Mouse (Mus musculus) embryonic stem cell, embryonic (primary cell): ENCODE results near the gene Tbkbp1.

Experiments used
- CTCF ChIA-PET, 4 experiments: fragments of 300-600 bp in 2 of 4; fragments of 350-600 bp in 2 of 4; sonication (Branson Sonifier 250); formaldehyde crosslinking; loops; one replicate each; lab custom pipeline; 2022; ENCODE audit warnings: inconsistent platforms in 2 of 4; lab: Charles Lee
- POLR2A ChIA-PET, 4 experiments: fragments of 300-600 bp in 2 of 4; fragments of 350-600 bp in 2 of 4; sonication (Branson Sonifier 250); formaldehyde crosslinking; loops; one replicate each; lab custom pipeline; 2022; ENCODE audit warnings: antibody characterized with exemption in 4 of 4, inconsistent platforms in 1 of 4; lab: Charles Lee

Gene Tbkbp1

DNA sequence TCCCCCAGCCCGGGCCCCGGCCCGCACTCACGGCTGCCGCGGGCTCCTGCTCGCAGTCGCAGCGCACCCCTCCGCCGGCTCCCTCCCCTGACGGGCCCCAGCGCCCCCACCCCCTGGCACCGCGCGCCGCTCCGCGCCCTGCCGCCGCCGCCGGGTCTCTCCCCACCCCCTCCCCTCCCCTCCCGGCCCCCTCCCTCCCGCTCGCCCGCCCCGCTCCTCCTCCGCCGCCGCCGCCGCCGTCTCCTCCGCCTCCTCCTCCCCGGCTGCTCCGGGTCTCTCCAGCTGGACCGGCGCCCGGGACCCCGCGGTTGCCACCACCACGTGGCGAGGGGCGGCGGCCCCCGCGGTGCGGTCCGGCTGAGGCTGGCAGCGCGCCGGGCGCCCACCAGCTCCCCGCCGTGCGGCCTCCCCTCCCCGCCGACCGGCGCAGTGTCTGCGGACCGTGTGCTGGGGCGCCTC, at the start of gene Tbkbp1:
Tbkbp1 (minus strand) TSS at position 153 of the 459 bp plus-strand sequence.
- POLR2A ChIA-PET, result interaction anchor here (0.6 to 6.9 kb wide), 26 partner anchors 9 to 258 kb away, joined by 3 to 35 read pairs (median 4); partner anchors contain the start of genes Kpnb1 (in 2 of the 4), Lrrc46 (in 1 of the 4) and Mrpl10 (in 1 of the 4)
- CTCF ChIA-PET, result interaction anchor here in 3 of 4 experiments (0.6 to 1.5 kb wide), 7 partner anchors 36 to 886 kb away, joined by 3 to 10 read pairs (median 3); partner anchors contain the start of genes Arhgap23 (in 1 of the 3) and Kpnb1 (in 1 of the 3)

DNA sequence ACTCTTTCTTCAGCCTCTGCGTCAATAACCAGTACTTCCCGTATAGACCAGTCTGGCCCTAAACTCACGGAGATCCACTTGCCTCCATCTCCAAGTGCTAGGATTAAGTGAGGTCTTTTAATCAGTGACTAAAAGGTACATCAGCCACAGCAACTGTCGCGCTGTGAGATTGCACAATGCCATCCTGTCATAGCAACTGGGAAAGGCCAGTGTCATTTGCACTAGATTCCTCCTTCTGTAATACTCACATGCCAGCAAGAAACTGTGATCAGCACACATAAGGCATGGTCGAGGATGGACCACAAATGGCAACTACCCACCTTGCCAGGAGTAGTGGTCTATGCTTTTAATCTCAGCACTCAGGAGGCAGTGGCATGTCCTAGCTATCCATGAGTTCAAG, 48.2 kb upstream of the Tbkbp1 start:
- CTCF ChIA-PET, result interaction anchor here in 3 of 4 experiments (0.5 to 2.0 kb wide), 7 partner anchors 8 to 327 kb away, joined by 3 to 12 read pairs (median 3); partner anchors contain the start of gene Osbpl7 (in 1 of the 3)
- POLR2A ChIA-PET, result interaction anchor here (0.6 to 1.9 kb wide), 10 partner anchors 10 to 222 kb away, joined by 3 to 7 read pairs (median 4); partner anchors contain the start of genes Kpnb1 (in 1 of the 4) and Mrpl45 (in 1 of the 4)

DNA sequence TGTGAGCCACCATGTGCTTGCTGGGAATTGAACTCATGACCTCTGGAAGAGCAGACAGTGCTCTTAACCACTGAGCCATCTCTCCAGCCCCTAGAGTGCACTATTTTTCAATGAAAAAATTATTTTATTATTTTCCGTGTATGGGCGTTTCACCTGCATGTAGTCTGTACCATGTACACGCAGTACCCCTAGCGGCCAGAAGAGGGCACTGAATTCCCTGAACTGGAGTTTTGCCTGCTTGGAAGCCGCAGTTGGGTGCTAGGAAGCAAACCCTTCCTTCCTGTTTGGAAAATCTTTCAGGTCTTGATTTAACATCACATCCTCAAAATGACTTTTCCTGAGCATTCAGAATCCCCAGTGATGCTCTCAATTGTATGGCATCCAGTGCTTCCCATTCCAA, 47.3 kb upstream of the Tbkbp1 start:
- ChIA-PET CTCF (interaction anchor here in 1 of 4 experiments (0.6 to 2.1 kb wide), 3 partner anchors 57 to 282 kb away, joined by 6 to 8 read pairs (median 6); partner anchors contain the start of gene Cdk5rap3), POLR2A (interaction anchor here in 1 of 4 experiments (0.7 kb wide), 1 partner anchor 8 kb away, joined by 5 read pairs; no protein-coding TSS in a partner anchor)

DNA sequence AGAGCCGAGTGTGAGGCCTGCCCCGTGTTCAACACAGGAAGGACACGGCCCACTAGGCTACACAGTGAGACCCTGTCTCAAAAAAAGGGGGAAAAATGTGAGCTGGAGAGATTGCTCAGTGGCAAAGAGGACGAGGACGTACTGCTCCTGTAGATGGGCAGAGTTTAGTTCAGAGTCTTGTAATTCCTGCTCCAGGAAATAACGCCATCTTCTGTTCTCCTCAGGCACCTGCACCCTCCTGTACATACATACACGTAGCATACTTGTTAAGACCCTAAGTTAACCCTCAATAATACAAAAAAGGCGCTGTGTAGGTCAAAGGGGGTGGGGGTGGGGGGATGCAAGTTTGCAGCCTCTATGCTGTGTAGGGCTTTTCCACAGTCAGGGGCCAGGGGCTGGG, 45.7 kb upstream of the Tbkbp1 start:
- ChIA-PET CTCF (interaction anchor here in 3 of 4 experiments (0.5 to 2.1 kb wide), 15 partner anchors 10 to 281 kb away, joined by 3 to 8 read pairs (median 4); partner anchors contain the start of gene Cdk5rap3 (in 1 of the 3)), POLR2A (interaction anchor here (0.6 to 2.8 kb wide), 14 partner anchors 9 to 403 kb away, joined by 3 to 23 read pairs (median 4); partner anchors contain the start of gene Kpnb1 (in 2 of the 4))

DNA sequence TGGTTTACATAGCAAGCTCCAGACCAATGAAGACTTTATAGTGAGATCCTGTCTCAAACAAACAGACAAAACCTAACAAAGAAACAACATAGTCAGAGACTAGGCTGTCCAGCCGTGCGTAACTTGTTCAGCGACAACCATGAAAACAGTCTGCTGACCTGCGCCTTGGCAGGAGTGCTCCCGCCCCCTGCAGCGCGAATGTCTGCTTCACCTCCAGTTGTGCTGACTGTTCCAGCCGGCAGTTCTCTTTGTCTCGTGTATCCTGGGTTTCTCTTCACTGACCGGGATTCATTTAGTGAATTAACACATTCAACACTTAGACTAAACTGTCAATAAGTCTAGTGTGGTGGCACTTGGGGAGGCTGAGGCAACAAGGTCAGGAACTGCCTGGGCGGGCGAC, 45.2 kb upstream of the Tbkbp1 start:
- ChIA-PET CTCF (interaction anchor here in 3 of 4 experiments (0.5 to 2.1 kb wide), 10 partner anchors 9 to 280 kb away, joined by 3 to 8 read pairs (median 4); partner anchors contain the start of gene Cdk5rap3 (in 1 of the 3)), POLR2A (interaction anchor here (0.6 to 2.8 kb wide), 14 partner anchors 8 to 205 kb away, joined by 3 to 23 read pairs (median 4); partner anchors contain the start of gene Kpnb1 (in 2 of the 4))

DNA sequence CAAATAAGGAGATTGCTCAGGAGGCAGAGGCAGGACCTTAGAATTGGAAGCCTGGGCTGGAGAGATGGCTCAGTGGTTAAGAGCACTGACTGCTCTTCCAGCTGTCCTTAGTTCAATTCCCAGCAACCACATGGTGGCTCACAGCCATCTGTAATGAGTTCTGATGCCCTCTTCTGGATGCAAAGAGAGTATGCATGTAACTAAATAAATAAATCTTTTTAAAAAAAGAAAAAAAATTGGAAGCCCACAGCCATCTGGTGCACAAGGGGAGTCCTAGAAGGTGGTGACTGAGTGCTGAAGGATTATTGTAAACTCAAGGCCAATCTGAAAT, 41.3 kb upstream of the Tbkbp1 start:
- CTCF ChIA-PET, result interaction anchor here in 3 of 4 experiments (0.6 to 1.4 kb wide), 12 partner anchors 9 to 211 kb away, joined by 3 to 5 read pairs (median 3); no protein-coding TSS in a partner anchor
- POLR2A ChIA-PET, result interaction anchor here in 3 of 4 experiments (0.6 to 1.6 kb wide), 15 partner anchors 8 to 171 kb away, joined by 3 to 13 read pairs (median 3); partner anchors contain the start of gene Mrpl45 (in 1 of the 3)

DNA sequence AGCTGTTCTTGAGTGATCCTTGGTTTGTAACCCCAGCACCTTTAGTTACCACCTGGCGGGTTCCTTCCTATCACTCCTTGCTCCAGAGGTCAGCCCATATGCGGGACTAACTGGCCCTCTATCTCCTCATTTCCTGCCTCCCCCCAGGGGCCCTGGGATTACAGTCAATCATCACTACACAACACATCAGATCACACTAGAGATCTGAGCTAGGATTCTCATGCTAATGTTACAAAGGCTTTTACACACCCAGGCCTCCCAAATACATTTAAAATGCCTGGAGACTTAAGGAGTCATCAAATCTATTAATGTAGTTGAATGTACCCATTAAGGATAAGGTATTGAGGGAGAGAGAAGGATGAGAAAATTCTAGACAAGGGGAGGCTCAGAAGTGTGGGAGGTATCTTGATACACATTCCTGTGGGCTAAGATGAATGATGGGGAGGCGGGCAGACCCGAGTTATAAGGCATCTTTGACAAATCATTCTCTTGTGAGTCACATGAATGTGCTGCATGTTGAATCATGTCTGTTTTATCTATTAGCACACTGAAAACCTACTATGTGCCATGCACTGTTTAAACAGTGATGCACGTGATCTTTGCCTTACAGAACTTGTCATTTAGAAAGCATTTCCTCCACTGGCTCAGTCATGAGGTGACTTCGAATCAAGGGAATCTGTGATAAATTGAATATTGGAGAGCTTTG, 40.8 kb upstream of the Tbkbp1 start:
- ChIA-PET CTCF (interaction anchor here in 3 of 4 experiments (0.6 to 1.4 kb wide), 13 partner anchors 8 to 211 kb away, joined by 3 to 5 read pairs (median 3); no protein-coding TSS in a partner anchor), POLR2A (interaction anchor here (0.6 to 1.6 kb wide), 20 partner anchors 8 to 1863 kb away, joined by 3 to 6 read pairs (median 3); partner anchors contain the start of genes Mllt6 (in 1 of the 4), Mrpl45 (in 1 of the 4) and Tbkbp1 (in 1 of the 4))

DNA sequence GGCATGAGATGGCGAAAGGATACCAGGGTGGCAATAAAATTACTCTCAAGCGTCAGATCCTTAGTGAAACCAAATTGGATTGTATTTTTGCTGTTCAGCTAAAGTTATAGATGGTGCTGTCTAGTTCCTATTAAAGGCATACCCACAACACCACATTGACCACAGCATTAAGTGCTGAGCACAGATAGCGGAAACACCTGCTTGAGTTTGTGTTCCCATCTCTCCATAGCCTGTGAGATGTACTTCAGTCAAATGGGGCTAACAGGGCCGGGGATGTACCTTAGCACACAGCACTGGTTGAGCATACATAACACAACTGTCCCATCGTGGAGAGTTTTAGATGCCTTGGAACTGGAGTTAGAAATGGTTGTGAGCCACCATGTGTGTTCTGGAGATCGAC, 39.7 kb upstream of the Tbkbp1 start:
- POLR2A ChIA-PET, result interaction anchor here in 3 of 4 experiments (0.5 to 1.6 kb wide), 9 partner anchors 8 to 146 kb away, joined by 3 to 6 read pairs (median 4); no protein-coding TSS in a partner anchor
- CTCF ChIA-PET, result interaction anchor here in 1 of 4 experiments (0.9 kb wide), 1 partner anchor 9 kb away, joined by 3 read pairs; no protein-coding TSS in a partner anchor

DNA sequence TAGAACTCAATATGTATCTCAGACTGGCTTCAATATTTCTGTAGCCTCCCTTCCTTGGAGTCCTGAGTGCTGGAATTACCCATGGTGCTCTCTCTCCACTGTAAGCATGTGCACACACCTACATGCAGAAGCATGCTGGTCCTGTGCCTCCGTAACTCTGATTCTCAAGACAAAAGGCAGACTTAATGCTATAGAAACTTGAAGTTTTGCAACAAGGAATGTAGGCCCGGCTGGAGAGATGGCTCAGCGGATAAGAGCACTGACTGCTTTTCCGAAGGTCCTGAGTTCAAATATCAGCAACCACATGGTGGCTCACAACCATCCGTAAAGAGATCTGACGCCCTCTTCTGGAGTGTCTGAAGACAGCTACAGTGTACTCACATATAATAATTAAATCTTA, 38.4 kb upstream of the Tbkbp1 start:
- ChIA-PET POLR2A (interaction anchor here in 3 of 4 experiments (0.5 to 4.5 kb wide), 16 partner anchors 8 to 212 kb away, joined by 3 to 52 read pairs (median 4); partner anchors contain the start of genes Lrrc46 (in 1 of the 3), Mrpl10 (in 1 of the 3) and Mrpl45 (in 1 of the 3)), CTCF (interaction anchor here in 2 of 4 experiments (0.6 to 1.2 kb wide), 7 partner anchors 24 to 273 kb away, joined by 3 read pairs; partner anchors contain the start of gene Cdk5rap3 (in 1 of the 2))

DNA sequence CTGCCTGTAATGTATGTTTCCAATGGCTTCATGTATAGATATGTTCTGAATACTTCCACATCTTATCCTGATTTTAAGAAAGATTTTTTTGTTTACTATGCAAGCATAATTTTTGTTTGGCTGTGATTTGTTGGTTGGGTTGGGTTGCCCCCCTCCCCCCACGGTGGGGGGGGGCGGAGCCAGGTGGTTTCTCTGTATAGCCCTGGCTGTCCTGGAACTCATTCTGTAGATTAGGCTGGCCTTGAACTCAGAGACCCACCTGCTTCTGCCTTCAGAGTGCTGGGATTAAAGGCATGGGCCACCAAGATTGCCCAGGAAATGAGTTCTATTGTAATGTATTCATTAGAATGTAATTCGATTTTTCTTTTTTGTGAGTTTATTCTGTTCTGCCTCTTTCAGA, 37.9 kb upstream of the Tbkbp1 start:
- ChIA-PET CTCF (interaction anchor here in 3 of 4 experiments (0.6 to 1.9 kb wide), 10 partner anchors 42 to 757 kb away, joined by 3 to 6 read pairs (median 3); partner anchors contain the start of gene Cdk5rap3 (in 1 of the 3)), POLR2A (interaction anchor here (0.5 to 11.0 kb wide), 49 partner anchors 8 to 592 kb away, joined by 3 to 245 read pairs (median 4); partner anchors contain the start of genes Cdk5rap3 (in 1 of the 4), Lrrc46 (in 1 of the 4), Mrpl10 (in 1 of the 4) and Mrpl45 (in 1 of the 4))

DNA sequence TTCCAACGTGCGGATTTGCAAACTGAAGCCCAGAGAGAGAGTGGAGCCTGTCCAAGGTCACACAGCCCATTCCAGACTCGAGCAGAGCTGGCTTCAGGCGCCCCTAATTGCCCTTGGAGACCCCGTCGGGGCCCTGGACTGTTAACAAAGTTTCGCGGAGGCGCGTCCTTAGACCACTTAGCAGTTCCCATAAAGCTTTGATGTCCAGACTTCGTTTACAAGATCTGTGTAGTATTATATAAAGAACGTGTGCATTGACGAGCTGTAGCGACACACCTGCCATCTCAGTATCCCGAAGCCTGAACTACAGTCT, 37.3 kb upstream of the Tbkbp1 start:
- ChIA-PET CTCF (interaction anchor here in 3 of 4 experiments (0.5 to 2.5 kb wide), 15 partner anchors 12 to 877 kb away, joined by 3 to 13 read pairs (median 3); partner anchors contain the start of gene Cdk5rap3 (in 1 of the 3)), POLR2A (interaction anchor here (0.5 to 11.0 kb wide), 85 partner anchors 8 to 740 kb away, joined by 3 to 245 read pairs (median 4); partner anchors contain the start of genes Lrrc46 (in 2 of the 4), Mrpl10 (in 2 of the 4), Cdk5rap3 (in 1 of the 4) and Mrpl45 (in 1 of the 4))

DNA sequence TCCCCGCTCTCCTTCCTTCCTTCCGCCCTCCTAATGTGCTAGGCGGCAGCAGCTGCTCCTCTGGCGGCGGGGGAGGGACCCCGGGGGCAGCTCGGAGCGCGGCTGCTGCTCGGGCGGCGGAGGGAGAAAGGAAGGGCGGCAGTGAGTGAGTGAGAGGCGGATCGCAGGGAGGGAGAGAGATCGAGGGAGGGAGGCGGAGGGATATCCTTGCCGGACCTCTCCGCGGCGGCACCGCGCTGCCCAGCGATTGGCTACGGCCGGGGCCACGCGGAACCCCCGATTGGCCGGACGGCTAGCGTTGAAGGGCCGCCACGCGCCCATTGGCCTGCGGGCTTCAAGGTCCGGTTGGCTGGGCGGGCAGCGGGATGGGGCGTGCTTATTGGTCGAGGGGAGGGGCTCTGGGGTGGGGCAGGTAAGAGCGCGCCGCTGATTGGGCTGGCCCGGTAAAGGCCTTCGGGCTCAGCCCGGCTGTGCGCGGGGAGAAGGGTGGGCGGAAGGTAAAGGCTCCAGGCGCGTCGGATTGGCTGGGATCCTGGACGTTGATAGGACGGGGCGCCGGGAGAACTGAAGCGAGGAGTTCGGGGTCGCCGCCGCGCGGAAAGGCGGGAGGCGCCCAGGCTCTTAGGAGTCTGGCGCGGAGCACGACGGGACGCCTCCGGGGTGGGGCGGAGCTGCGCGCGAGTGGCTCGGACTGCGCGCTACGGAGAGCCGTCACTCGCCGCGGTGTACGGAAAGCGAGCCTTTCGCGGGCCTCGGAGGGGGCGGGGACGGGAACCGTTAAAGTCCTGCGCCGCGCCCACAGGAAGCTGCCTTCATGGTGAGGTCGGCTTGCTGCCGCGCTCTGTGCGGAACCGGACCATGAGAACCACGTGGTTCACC, 36.7 kb upstream of the Tbkbp1 start, which contains the start of gene Kpnb1:
Kpnb1 (minus strand) TSS at position 118 of the 879 bp plus-strand sequence.
- POLR2A ChIA-PET, result interaction anchor here (0.5 to 11.0 kb wide), 119 partner anchors 7 to 740 kb away, joined by 3 to 245 read pairs (median 4); partner anchors contain the start of genes Lrrc46 (in 2 of the 4), Mrpl10 (in 2 of the 4), Nfe2l1 (in 2 of the 4) and Cdk5rap3 (in 1 of the 4)
- CTCF ChIA-PET, result interaction anchor here (0.5 to 2.5 kb wide), 21 partner anchors 11 to 876 kb away, joined by 3 to 13 read pairs (median 4); partner anchors contain the start of genes Cdk5rap3 (in 1 of the 4) and Tbkbp1 (in 1 of the 4)

DNA sequence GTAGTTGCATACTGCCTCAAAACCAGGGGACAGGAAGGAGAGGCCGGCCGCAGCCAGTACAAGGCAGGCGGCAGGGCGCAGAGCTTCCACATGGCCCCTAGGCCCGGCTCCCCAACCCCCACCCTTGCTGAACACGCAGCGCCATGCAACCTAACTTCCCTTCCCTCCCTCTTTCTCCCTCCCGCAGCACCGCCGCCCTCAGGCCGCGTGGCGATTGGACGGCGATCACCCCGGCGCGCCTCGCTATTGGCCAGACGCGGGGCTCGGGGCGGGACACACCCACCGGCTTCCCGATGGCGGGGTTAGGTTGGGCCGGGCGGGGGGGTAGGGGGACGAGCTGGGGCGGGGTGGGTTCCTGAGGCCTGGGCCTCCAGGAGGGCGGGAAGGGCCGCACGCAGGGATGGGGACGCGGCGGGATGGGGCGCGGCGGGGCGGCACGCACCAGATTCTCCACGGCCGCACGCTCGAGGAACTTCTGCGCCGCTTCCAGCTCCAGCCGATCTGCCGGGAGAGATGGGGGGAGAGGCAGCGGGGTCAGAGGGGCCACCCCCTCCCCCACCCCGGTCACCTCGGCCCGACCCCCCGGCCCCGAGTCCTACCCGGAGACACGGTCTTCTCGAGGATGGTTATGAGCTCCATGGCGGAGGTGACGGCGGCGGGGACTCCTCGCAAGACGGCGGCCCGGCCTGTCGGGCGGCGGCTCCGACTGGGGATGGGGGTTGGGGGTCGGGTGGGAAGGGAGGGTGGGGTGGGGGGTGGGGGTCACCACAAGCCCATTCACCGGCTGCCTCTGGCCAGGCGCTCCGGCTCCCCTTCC, 35.9 kb upstream of the Tbkbp1 start:
- ChIA-PET CTCF (interaction anchor here (0.6 to 2.5 kb wide), 19 partner anchors 10 to 863 kb away, joined by 3 to 13 read pairs (median 5); partner anchors contain the start of genes Cdk5rap3 (in 1 of the 4), Snx11 (in 1 of the 4) and Tbkbp1 (in 1 of the 4)), POLR2A (interaction anchor here (0.6 to 11.0 kb wide), 74 partner anchors 8 to 516 kb away, joined by 3 to 245 read pairs (median 4); partner anchors contain the start of genes Cdk5rap3 (in 1 of the 4), Lrrc46 (in 1 of the 4), Mrpl10 (in 1 of the 4) and Mrpl45 (in 1 of the 4))

DNA sequence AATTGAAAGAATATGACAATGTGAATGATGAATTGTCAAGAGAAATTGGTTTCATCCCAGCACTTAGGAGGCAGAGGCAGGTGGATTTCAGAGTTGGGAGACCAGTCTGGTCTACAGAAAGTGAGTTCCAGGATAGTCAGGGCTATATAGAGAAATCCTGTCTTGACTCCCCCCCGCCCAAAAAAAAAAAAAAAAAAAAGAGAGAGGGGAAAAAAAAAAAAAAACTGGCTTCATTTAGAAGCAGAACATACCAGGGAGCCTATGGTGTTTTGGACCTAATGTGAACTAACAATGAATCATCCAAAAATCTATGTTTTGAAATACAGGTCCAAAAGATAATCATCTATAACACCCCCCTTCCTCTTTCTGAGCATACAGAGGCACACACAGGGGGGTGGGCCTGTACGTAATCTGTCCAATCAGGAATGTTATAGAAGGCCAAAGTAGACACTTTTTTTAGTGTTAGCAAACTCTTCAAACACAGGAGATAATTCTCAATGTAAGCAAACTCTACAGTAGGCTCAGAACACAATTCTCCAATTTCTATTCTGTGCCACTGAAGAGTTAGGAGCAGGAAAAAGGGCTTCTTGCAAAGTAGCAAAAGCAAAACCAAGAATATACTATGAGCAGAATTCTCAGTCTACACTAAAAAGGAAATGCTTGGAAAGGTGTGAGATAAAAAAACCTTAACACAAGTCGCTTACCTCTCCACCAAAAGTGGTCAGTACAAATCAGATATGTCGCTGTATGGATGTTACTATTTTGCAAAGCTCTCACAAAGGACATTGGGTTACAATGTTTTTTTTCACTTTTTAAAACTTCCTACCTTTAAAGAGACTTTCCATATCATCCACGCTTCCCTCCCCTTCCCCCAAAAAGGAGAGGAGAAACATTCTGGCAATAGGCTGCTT, 34.7 kb upstream of the Tbkbp1 start:
- POLR2A ChIA-PET, result interaction anchor here in 3 of 4 experiments (0.9 to 11.0 kb wide), 29 partner anchors 9 to 441 kb away, joined by 3 to 245 read pairs (median 8); partner anchors contain the start of genes Mrpl45 (in 1 of the 3), Nfe2l1 (in 1 of the 3) and Tbx21 (in 1 of the 3)
- CTCF ChIA-PET, result interaction anchor here in 3 of 4 experiments (0.6 to 2.5 kb wide), 4 partner anchors 9 to 862 kb away, joined by 3 to 13 read pairs (median 6); partner anchors contain the start of gene Snx11 (in 1 of the 3)
